Mouse (Mus musculus): ENCODE results near the gene Rapsn. TPM values are rescaled to one million over a fixed set of nuclear protein-coding genes. Genes with fewer than 3 reads are reported as not detected.

The Rapsn gene
- total RNA-seq, 2 experiments from 2014 or later, result 21.7 to 23.9 TPM

Other genes with a start within 250 kb of the Rapsn start
- 100 to 1,000 TPM; 133 to 153 TPM for gene Mtch2, start 188.5 kb upstream of the Rapsn start, total RNA-seq (2021)
- 1 to 10 TPM; 2.7 to 4.1 TPM for gene C1qtnf4, start 149.8 kb upstream of the Rapsn start, total RNA-seq (2021)
- gene Kbtbd4, start 130.9 kb upstream of the Rapsn start, total RNA-seq (2021), result 10 to 100 TPM; 13.6 to 14.2 TPM
- gene Ndufs3, start 130.8 kb upstream of the Rapsn start, total RNA-seq (2021), result 100 to 1,000 TPM; 448 to 474 TPM
- gene Celf1, start 95.2 kb upstream of the Rapsn start, total RNA-seq (2021), result 10 to 100 TPM; 50.0 to 51.4 TPM
- gene Psmc3, start 18.4 kb downstream of the Rapsn start, total RNA-seq (2021), result 100 to 1,000 TPM; 223 to 229 TPM
- gene Slc39a13, start 34.8 kb downstream of the Rapsn start, total RNA-seq (2021), result 10 to 100 TPM; 21.1 to 21.7 TPM
- 1 to 10 TPM in 1 of 2 experiments, under 1 TPM in 1; 0.91 to 1.1 TPM for gene Spi1, start 46.8 kb downstream of the Rapsn start, total RNA-seq (2021)
- gene Mybpc3, start 82.5 kb downstream of the Rapsn start, total RNA-seq (2021), result not detected
- 1 to 10 TPM; 4.1 to 5.0 TPM for gene Madd, start 148.2 kb downstream of the Rapsn start, total RNA-seq (2021)
- 10 to 100 TPM; 17.3 to 19.1 TPM for gene Nr1h3, start 167.2 kb downstream of the Rapsn start, total RNA-seq (2021)
- 10 to 100 TPM; 13.0 to 14.3 TPM for gene Acp2, start 167.3 kb downstream of the Rapsn start, total RNA-seq (2021)
- gene Ddb2, start 201.4 kb downstream of the Rapsn start, total RNA-seq (2021), result 1 to 10 TPM; 2.1 to 2.6 TPM
- gene Pacsin3, start 220.3 kb downstream of the Rapsn start, total RNA-seq (2021), result 100 to 1,000 TPM; 333 to 372 TPM
- 100 to 1,000 TPM; 131 to 132 TPM for gene Arfgap2, start 229.4 kb downstream of the Rapsn start, total RNA-seq (2021)